Mouse (Mus musculus) ES-Bruce4 (cell line): ENCODE results near the gene Cd36. TPM values are rescaled to one million over a fixed set of nuclear protein-coding genes. Genes with fewer than 3 reads are reported as not detected.

Source experiments
- H3K27ac ChIP-seq: 2 replicates; pipeline ENCODE4 v1.5.1; 2012; ENCODE audit warnings: low read length, inconsistent platforms; ENCODE audit not compliant: insufficient read depth
- H3K27me3 ChIP-seq: 2 replicates; pipeline ENCODE4 v1.6.1; 2012; ENCODE audit warnings: mild to moderate bottlenecking, low read length, inconsistent platforms; ENCODE audit not compliant: control insufficient read depth, poor library complexity, insufficient read depth, severe bottlenecking
- H3K36me3 ChIP-seq: 2 replicates; pipeline ENCODE4 v1.6.1; 2012; ENCODE audit warnings: inconsistent platforms, mild to moderate bottlenecking, low read length, moderate library complexity; ENCODE audit not compliant: control insufficient read depth, poor library complexity, insufficient read depth, severe bottlenecking
- H3K4me1 ChIP-seq: one replicate; pipeline ENCODE4 v1.8.1; 2011; ENCODE audit warnings: low read length; ENCODE audit not compliant: control insufficient read depth, insufficient read depth
- H3K4me3 ChIP-seq: 2 replicates; pipeline ENCODE4 v1.5.1; 2011; ENCODE audit warnings: low read depth, mild to moderate bottlenecking, low read length
- H3K9ac ChIP-seq: 2 replicates; pipeline ENCODE4 v1.6.1; 2012; ENCODE audit warnings: low read depth, mild to moderate bottlenecking, inconsistent platforms; ENCODE audit not compliant: poor library complexity, severe bottlenecking
- H3K9me3 ChIP-seq: replicated peaks from 2 replicates; pipeline ENCODE4 v1.6.1; 2012; ENCODE audit warnings: mild to moderate bottlenecking, low read length, inconsistent platforms; ENCODE audit not compliant: control insufficient read depth, poor library complexity, insufficient read depth, severe bottlenecking
- CTCF ChIP-seq: IDR thresholded peaks from one replicate; pipeline ENCODE4 v1.8.1; 2011; ENCODE audit warnings: low read depth, low read length
- EP300 ChIP-seq: IDR thresholded peaks from 2 replicates; pipeline ENCODE4 v1.6.1; 2011; ENCODE audit warnings: low read depth, low read length; ENCODE audit not compliant: insufficient read depth
- POLR2A ChIP-seq: IDR thresholded peaks from one replicate; pipeline ENCODE4 v1.8.1; 2011; ENCODE audit warnings: low read length; ENCODE audit not compliant: insufficient read depth
- polyA plus RNA-seq: library from polyadenylated mRNA; stranded (reverse); fragments of >200 nt; gene quantifications from 2 replicates; pipeline ENCODE4 v1.2.4, GENCODE M21; 2011; ENCODE audit warnings: low read depth; ENCODE audit not compliant: missing spikeins, insufficient read depth, insufficient read length

Cd36 gene
- polyA plus RNA-seq, 1 experiment = 0.31 TPM

- H3K27me3 ChIP-seq = no peaks in the 10 kb centered on the region
- no peak overlapping the region for H3K27ac ChIP-seq
- H3K9me3 ChIP-seq = no peaks in the 10 kb centered on the region
- H3K9ac ChIP-seq = no peak overlapping the region
- TF ChIP-seq EP300 (no peak), CTCF (no peak), POLR2A (no peak)
- H3K4me1 ChIP-seq = no peaks in the 10 kb centered on the region
- H3K36me3 ChIP-seq = no peaks in the 10 kb centered on the region
- H3K4me3 ChIP-seq = no peak overlapping the region
These were observed 122.5 kb downstream of the Cd36 start for GRCm38 (mm10) chr5:17766006-17766677.

- H3K9ac ChIP-seq = no peak overlapping the region
- no peak for TF ChIP-seq EP300
- no peak for TF ChIP-seq POLR2A
- no peak for TF ChIP-seq CTCF
- H3K27me3 ChIP-seq = no peaks in the 10 kb centered on the region
- no peaks in the 10 kb centered on the region for H3K9me3 ChIP-seq
- H3K27ac ChIP-seq = no peak overlapping the region
- H3K36me3 ChIP-seq = no peaks in the 10 kb centered on the region
- no peaks in the 10 kb centered on the region for H3K4me1 ChIP-seq
- H3K4me3 ChIP-seq = no peak overlapping the region
These were observed 135.1 kb downstream of the Cd36 start for GRCm38 (mm10) chr5:17753471-17754005.

- no peaks in the 10 kb centered on the region for H3K36me3 ChIP-seq
- TF ChIP-seq CTCF (no peak), POLR2A (no peak), EP300 (no peak)
- no peaks in the 10 kb centered on the region for H3K4me1 ChIP-seq
These were observed 140.3 kb downstream of the Cd36 start for GRCm38 (mm10) chr5:17748293-17748692.

GRCm38 (mm10) chr5:17747143-17747542, 141.5 kb downstream of the Cd36 start:
- H3K36me3 ChIP-seq = no peaks in the 10 kb centered on the region

More at GRCm38 (mm10) chr5:17748293-17748692, 140.3 kb downstream of the Cd36 start:
- no peak overlapping the region for H3K9ac ChIP-seq
- no peak overlapping the region for H3K4me3 ChIP-seq
- no peaks in the 10 kb centered on the region for H3K27me3 ChIP-seq
- no peak overlapping the region for H3K27ac ChIP-seq
- H3K9me3 ChIP-seq = no peaks in the 10 kb centered on the region

GRCm38 (mm10) chr5:17746520-17746919, 142.1 kb downstream of the Cd36 start:
- Histone ChIP-seq H3K27me3 (no peaks in the 10 kb centered on the region), H3K9ac (no peak overlapping the region), H3K4me1 (no peaks in the 10 kb centered on the region), H3K36me3 (no peaks in the 10 kb centered on the region), H3K4me3 (no peak overlapping the region), H3K9me3 (no peaks in the 10 kb centered on the region), H3K27ac (no peak overlapping the region)
- TF ChIP-seq EP300 = no peak
- no peak for TF ChIP-seq POLR2A
- no peak for TF ChIP-seq CTCF

More at GRCm38 (mm10) chr5:17747143-17747542, 141.5 kb downstream of the Cd36 start:
- TF ChIP-seq CTCF (no peak), POLR2A (no peak), EP300 (no peak)
- H3K4me3 ChIP-seq = no peak overlapping the region
- no peak overlapping the region for H3K9ac ChIP-seq
- no peaks in the 10 kb centered on the region for H3K9me3 ChIP-seq
- H3K27ac ChIP-seq = no peak overlapping the region
- no peaks in the 10 kb centered on the region for H3K4me1 ChIP-seq
- H3K27me3 ChIP-seq = no peaks in the 10 kb centered on the region

- no peaks in the 10 kb centered on the region for H3K36me3 ChIP-seq
These were observed 148.8 kb downstream of the Cd36 start for GRCm38 (mm10) chr5:17739805-17740204.

More at GRCm38 (mm10) chr5:17739805-17740204, 148.8 kb downstream of the Cd36 start:
- no peak overlapping the region for H3K27ac ChIP-seq
- no peaks in the 10 kb centered on the region for H3K9me3 ChIP-seq
- no peak overlapping the region for H3K9ac ChIP-seq
- TF ChIP-seq POLR2A (no peak), EP300 (no peak), CTCF (no peak)
- no peak overlapping the region for H3K4me3 ChIP-seq
- no peaks in the 10 kb centered on the region for H3K27me3 ChIP-seq
- no peaks in the 10 kb centered on the region for H3K4me1 ChIP-seq

Other genes starting within 250 kb of the Cd36 start
- gene Gnat3, start 73.7 kb upstream of the Cd36 start, polyA plus RNA-seq = not detected in 2 replicates